In genomic region chr13:45406703-45407102, GRCm38 (mm10) we compare ENCODE assay signal across 19 mouse cellular contexts. TPM values are rescaled to one million over a fixed set of nuclear protein-coding genes. Genes with fewer than 3 reads are reported as not detected.
A peak's percentile ranks its signal among the peaks of the same experiment; 100 is the strongest.
DNase-seq lines count a peak whose midpoint lies in the region; ATAC-seq and TF ChIP-seq lines count a peak whose summit lies in the region.
"Had no signal": no experiment of that assay in that cellular context is flagged by ENCODE, and none has a peak within 500 bp of the region (broad histone marks: within the 10 kb centered on the region; RNA-seq: fewer than 3 reads in every experiment).

No protein-coding gene starts in this region.

- H3K27me3 ChIP-seq in forebrain, embryonic 10.5 days (ENCODE audit: poor library complexity, severe bottlenecking), result no peaks in the 10 kb centered on the region
- H3K27me3 ChIP-seq in forebrain, embryonic 12.5 days, result no peaks in the 10 kb centered on the region
- no peaks in the 10 kb centered on the region for H3K27me3 ChIP-seq in stomach, embryonic 14.5 days (ENCODE audit: control insufficient read depth, insufficient read depth, low read length)
- no peaks in the 10 kb centered on the region for H3K27me3 ChIP-seq in stomach, postnatal 0 days (ENCODE audit: control insufficient read depth, insufficient read depth, low read length)
- no peaks in the 10 kb centered on the region; the same call in 1 of the 2 replicates for H3K27me3 ChIP-seq in liver, embryonic 13.5 days
- H3K27me3 ChIP-seq: CH12.LX had no signal

- no peak for DNase-seq in forebrain, embryonic 10.5 days (ENCODE audit: extremely low spot score, low spot score)
- DNase-seq in stomach, postnatal 0 days (ENCODE audit: low spot score), result no peak
- DNase-seq in liver, embryonic 13.5 days, result peak; percentile 54
- peak; percentile 80 for DNase-seq in yolk sac, embryonic 10.5 days (ENCODE audit: low spot score)
- no peak for DNase-seq in cerebellum, adult 11-12 months
- no peak for DNase-seq in embryo, embryonic 10.5 days (ENCODE audit: low spot score)
- DNase-seq: cerebellum, adult 9-11 months; embryo, embryonic 11 days; kidney, adult 8-10 months; kidney, postnatal 36 days; lung, adult 18-20 months; retina, postnatal 1 day; right cerebral cortex, postnatal 4 days had no signal

- no peak overlapping the region for H3K9ac ChIP-seq in forebrain, embryonic 12.5 days
- H3K9ac ChIP-seq in stomach, embryonic 14.5 days (replicated peaks; ENCODE audit: low read depth, low read length), result no peak overlapping the region
- no peak overlapping the region for H3K9ac ChIP-seq in stomach, postnatal 0 days (ENCODE audit: low read length)
- H3K9ac ChIP-seq in liver, embryonic 13.5 days, result peak overlapping the region; percentile 44; the same call in 1 of the 2 replicates
- H3K9ac ChIP-seq: hindbrain, embryonic 14.5 days had no signal

- no peak overlapping the region for H3K4me3 ChIP-seq in forebrain, embryonic 10.5 days
- no peak overlapping the region for H3K4me3 ChIP-seq in forebrain, embryonic 12.5 days (replicated peaks)
- no peak overlapping the region for H3K4me3 ChIP-seq in stomach, embryonic 14.5 days (ENCODE audit: low read depth, low read length)
- no peak overlapping the region for H3K4me3 ChIP-seq in stomach, postnatal 0 days (ENCODE audit: low read depth, low read length)
- no peak overlapping the region for H3K4me3 ChIP-seq in liver, embryonic 13.5 days (replicated peaks)

- H3K27ac ChIP-seq in forebrain, embryonic 10.5 days, result 0 out of 2 replicates have a peak overlapping the region, but pooled peaks have one; percentile 25
- no peak overlapping the region for H3K27ac ChIP-seq in forebrain, embryonic 12.5 days
- no peak overlapping the region for H3K27ac ChIP-seq in stomach, embryonic 14.5 days (ENCODE audit: low read length)
- no peak overlapping the region for H3K27ac ChIP-seq in stomach, postnatal 0 days (replicated peaks)
- peak overlapping the region; percentile 96 for H3K27ac ChIP-seq in liver, embryonic 13.5 days
- H3K27ac ChIP-seq: hindbrain, embryonic 14.5 days had no signal

- WGBS in forebrain, embryonic 10.5 days, result 76% methylated on average over 6 of the region's 6 CpGs
- WGBS in forebrain, embryonic 12.5 days, result 76% methylated on average over 6 of the region's 6 CpGs
- 56% methylated on average over 6 of the region's 6 CpGs for WGBS in stomach, embryonic 14.5 days
- 51% methylated on average over 6 of the region's 6 CpGs for WGBS in stomach, postnatal 0 days
- WGBS in liver, embryonic 13.5 days (ENCODE audit: insufficient replicate concordance), result 29% methylated on average over 6 of the region's 6 CpGs

- no peak for ATAC-seq in forebrain, embryonic 12.5 days (ENCODE audit: low FRiP score)
- peak; percentile 37; the same call in 1 of the 2 replicates for ATAC-seq in stomach, embryonic 14.5 days (ENCODE audit: insufficient number of reproducible peaks, insufficient read depth, low FRiP score, low read depth)
- no peak for ATAC-seq in stomach, postnatal 0 days (ENCODE audit: low FRiP score, low TSS enrichment)
- peak; percentile 53 for ATAC-seq in liver, embryonic 13.5 days (ENCODE audit: low read depth)
- ATAC-seq: forebrain, embryonic 16.5 days; midbrain, embryonic 16.5 days had no signal

- no peak overlapping the region for H3K4me2 ChIP-seq in forebrain, embryonic 12.5 days
- H3K4me2 ChIP-seq in stomach, embryonic 14.5 days (replicated peaks; ENCODE audit: low read depth, low read length), result no peak overlapping the region
- no peak overlapping the region for H3K4me2 ChIP-seq in stomach, postnatal 0 days (replicated peaks; ENCODE audit: low read depth)
- H3K4me2 ChIP-seq in liver, embryonic 13.5 days, result peak overlapping the region; percentile 25; the same call in 1 of the 2 replicates
- H3K4me2 ChIP-seq: hindbrain, embryonic 14.5 days had no signal

- 0 out of 2 replicates have a peak, but pooled peaks cover 2% of the 10 kb centered on the region for H3K9me3 ChIP-seq in forebrain, embryonic 10.5 days
- H3K9me3 ChIP-seq in forebrain, embryonic 12.5 days, result no peaks in the 10 kb centered on the region
- H3K9me3 ChIP-seq in stomach, embryonic 14.5 days (ENCODE audit: control insufficient read depth, low read depth, low read length), result no peaks in the 10 kb centered on the region
- H3K9me3 ChIP-seq in stomach, postnatal 0 days (ENCODE audit: control insufficient read depth, low read length), result no peaks in the 10 kb centered on the region
- no peaks in the 10 kb centered on the region for H3K9me3 ChIP-seq in liver, embryonic 13.5 days (replicated peaks)

- peaks cover 74% of the 10 kb centered on the region for H3K36me3 ChIP-seq in forebrain, embryonic 10.5 days (replicated peaks)
- peaks cover 16% of the 10 kb centered on the region for H3K36me3 ChIP-seq in forebrain, embryonic 12.5 days (replicated peaks)
- H3K36me3 ChIP-seq in stomach, embryonic 14.5 days (ENCODE audit: control insufficient read depth, insufficient read depth, low read length), result peaks cover 51% of the 10 kb centered on the region
- peaks cover 39% of the 10 kb centered on the region for H3K36me3 ChIP-seq in stomach, postnatal 0 days (ENCODE audit: control insufficient read depth, insufficient read depth, low read length)
- peaks cover 78% of the 10 kb centered on the region for H3K36me3 ChIP-seq in liver, embryonic 13.5 days

- H3K4me1 ChIP-seq in forebrain, embryonic 10.5 days, result peaks cover 16% of the 10 kb centered on the region
- H3K4me1 ChIP-seq in forebrain, embryonic 12.5 days, result no peaks in the 10 kb centered on the region
- no peaks in the 10 kb centered on the region for H3K4me1 ChIP-seq in stomach, embryonic 14.5 days (ENCODE audit: control insufficient read depth, insufficient read depth, low read length)
- H3K4me1 ChIP-seq in stomach, postnatal 0 days (replicated peaks; ENCODE audit: control insufficient read depth, insufficient read depth), result no peaks in the 10 kb centered on the region
- peaks cover 61% of the 10 kb centered on the region for H3K4me1 ChIP-seq in liver, embryonic 13.5 days (replicated peaks)

- TF ChIP-seq CTCF in stomach, postnatal 0 days (IDR thresholded peaks at IDR 0.05; ENCODE audit: low read depth), result no peak

- TF ChIP-seq EP300 in stomach, postnatal 0 days (optimal IDR thresholded peaks at IDR 0.05), result no peak

RNA-seq across cellular contexts. Expression of gene Mylip, which starts 17.2 kb away (rescaled TPM):
- 4.1 and 4.9 TPM in 2 replicates for polyA plus RNA-seq in forebrain, embryonic 10.5 days (2016; fragmentation: Nextera tagmentation; extraction: Ambion mirVana)
- polyA plus RNA-seq in forebrain, embryonic 12.5 days (2016; fragmentation: Nextera tagmentation; extraction: Ambion mirVana), result 5.3 and 6.8 TPM in 2 replicates
- 9.7 and 10.0 TPM in 2 replicates for polyA plus RNA-seq in stomach, embryonic 14.5 days (2014; fragmentation: Nextera tagmentation; extraction: Ambion mirVana)
- 5.1 and 7.5 TPM in 2 replicates for polyA plus RNA-seq in stomach, postnatal 0 days (2015; fragmentation: Nextera tagmentation; extraction: Ambion mirVana)
- 6.2 and 7.3 TPM in 2 replicates for polyA plus RNA-seq in liver, embryonic 13.5 days (2015; fragmentation: Nextera tagmentation; extraction: Ambion mirVana)

Comparison
In these comparisons a context has a peak if more than half of its experiments do, and no peak if none do; other contexts are left out.
1. H3K27ac ChIP-seq: peak in forebrain, embryonic 10.5 days (single experiment) and liver, embryonic 13.5 days (single experiment); none in forebrain, embryonic 12.5 days (single experiment), stomach, embryonic 14.5 days (single experiment) and stomach, postnatal 0 days (single experiment).
2. ATAC-seq: peak in stomach, embryonic 14.5 days (single experiment) and liver, embryonic 13.5 days (single experiment); none in forebrain, embryonic 12.5 days (single experiment) and stomach, postnatal 0 days (single experiment).
3. DNase-seq: peak in liver, embryonic 13.5 days (single experiment) and yolk sac, embryonic 10.5 days (single experiment); none in forebrain, embryonic 10.5 days (single experiment), stomach, postnatal 0 days (single experiment), cerebellum, adult 11-12 months (single experiment) and embryo, embryonic 10.5 days (single experiment).